Mouse (Mus musculus) lung, adult 2 months (tissue): ENCODE results near the gene Kmo.

ENCODE experiments used
- CTCF ChIP-seq: fragments of 200-500 bp; IDR thresholded peaks from 2 replicates; pipeline ENCODE4 v1.5.1; 2011; ENCODE audit warnings: mild to moderate bottlenecking, low read length, control low read depth; ENCODE audit not compliant: insufficient read depth
- POLR2A ChIP-seq: fragments of 200-500 bp; IDR thresholded peaks from 2 replicates; pipeline ENCODE4 v1.6.1; 2011; ENCODE audit warnings: low read depth, mild to moderate bottlenecking, control low read depth, low read length, borderline replicate concordance; ENCODE audit errors: extremely low read depth

DNA sequence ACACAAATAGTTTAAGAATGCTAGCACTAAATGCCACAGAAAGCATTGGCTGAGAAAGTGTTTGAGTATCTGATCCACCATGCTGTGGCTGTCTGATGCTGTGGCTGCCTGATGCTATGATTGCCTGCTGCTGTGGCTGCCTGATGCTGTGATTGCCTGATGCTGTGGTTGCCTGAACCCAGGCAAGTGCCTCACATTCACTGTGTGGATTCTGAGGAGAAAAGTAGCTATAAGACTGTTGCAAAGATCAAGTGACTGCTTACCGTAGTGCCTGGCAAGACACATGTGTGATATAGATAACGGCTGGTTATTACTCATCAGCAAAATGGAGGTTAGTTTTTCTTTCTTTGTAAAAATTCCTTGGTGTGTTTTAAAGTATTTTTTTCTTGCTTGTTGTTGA lies 46.1 kb upstream of the Kmo start:
- TF ChIP-seq CTCF, result no peak
- TF ChIP-seq POLR2A, result no peak
